Mouse (Mus musculus) heart, adult 2 months (tissue): ENCODE measurements at regions not wholly inside any gene's neighbourhood (a gene's known extent, or its start where the extent isn't known, plus 50 kb on each side); places are given as distances from the start of the nearest gene placed in this dataset.

Experiments
- DNase-seq, 2 experiments: peaks; one replicate each; pipeline ENCODE4 v3.0.0; 2021
- H3K27ac ChIP-seq: fragments of 200-600 bp; 2 replicates; pipeline ENCODE4 v1.8.1; 2022
- H3K27me3 ChIP-seq: fragments of 200-500 bp; 2 replicates; pipeline ENCODE4 v1.6.1; 2012; ENCODE audit warnings: mild to moderate bottlenecking, low read length, inconsistent platforms, mixed read lengths; ENCODE audit not compliant: control insufficient read depth, insufficient read depth
- H3K36me3 ChIP-seq: fragments of 200-500 bp; 2 replicates; pipeline ENCODE4 v1.6.1; 2012; ENCODE audit warnings: low read length, inconsistent platforms; ENCODE audit not compliant: control insufficient read depth, insufficient read depth
- H3K4me1 ChIP-seq: fragments of 200-500 bp; 2 replicates; pipeline ENCODE4 v1.6.1; 2011; ENCODE audit warnings: low read length; ENCODE audit not compliant: control insufficient read depth, insufficient read depth
- H3K4me3 ChIP-seq: fragments of 200-600 bp; 2 replicates; pipeline ENCODE4 v1.8.1; 2022
- H3K79me2 ChIP-seq: fragments of 200-500 bp; replicated peaks from 2 replicates; pipeline ENCODE4 v1.6.1; 2012; ENCODE audit warnings: mild to moderate bottlenecking, inconsistent platforms, low read length, moderate library complexity, mixed read lengths; ENCODE audit not compliant: control insufficient read depth, insufficient read depth
- H3K9ac ChIP-seq: fragments of 200-500 bp; 2 replicates; pipeline ENCODE4 v1.6.1; 2012; ENCODE audit warnings: low read depth, mild to moderate bottlenecking, control low read depth, inconsistent platforms, low read length, mixed read lengths
- CTCF ChIP-seq: fragments of 200-600 bp; IDR thresholded peaks from 2 replicates; pipeline ENCODE4 v1.8.1; 2022; ENCODE audit warnings: antibody characterized with exemption, mild to moderate bottlenecking, moderate library complexity
- EP300 ChIP-seq: fragments of 200-500 bp; IDR thresholded peaks from 2 replicates; pipeline ENCODE4 v1.6.1; 2011; ENCODE audit warnings: low read depth, low read length, control low read depth; ENCODE audit not compliant: insufficient read depth
- POLR2A ChIP-seq: fragments of 200-500 bp; IDR thresholded peaks from 2 replicates; pipeline ENCODE4 v1.6.1; 2011; ENCODE audit warnings: mild to moderate bottlenecking, low read depth, low read length, control low read depth; ENCODE audit not compliant: insufficient read depth
- WGBS: fragments of 180-500 bp; shearing (Covaris S2); methylation state at CpG from one replicate; pipeline ENCODE4 v1.1.7; 2018; 5-methylcytosine and 5-hydroxymethylcytosine counted together
- intact Hi-C: fragments of 180-260 bp; cut with DNase I; formaldehyde crosslinking; loops from one replicate; pipeline ENCODE4 v1.15.1; 2025

GRCm38 (mm10) chr13:107578968-107579367 lies 465.3 kb upstream of the Smim15 start:
- H3K27me3 ChIP-seq: no peaks in the 10 kb centered on the region
- no peak overlapping the region for H3K9ac ChIP-seq
- TF ChIP-seq EP300 (no peak), POLR2A (no peak), CTCF (no peak)
- H3K4me1 ChIP-seq: no peaks in the 10 kb centered on the region
- 93% methylated on average over 6 of the region's 6 CpGs for WGBS
- H3K27ac ChIP-seq: no peak overlapping the region
- no peak overlapping the region for H3K4me3 ChIP-seq
- DNase-seq: no peak
- H3K36me3 ChIP-seq: no peaks in the 10 kb centered on the region
- H3K79me2 ChIP-seq: no peaks in the 10 kb centered on the region
- intact Hi-C loops: no loop called here

- intact Hi-C loops: no loop called here
Measured at GRCm38 (mm10) chr13:107577809-107578208, 466.4 kb upstream of the Smim15 start.

GRCm38 (mm10) chr13:107577272-107577671 lies 467.0 kb upstream of the Smim15 start:
- no peak overlapping the region for H3K4me3 ChIP-seq
- WGBS: 38% methylated on average over 4 of the region's 4 CpGs
- H3K27me3 ChIP-seq: no peaks in the 10 kb centered on the region
- H3K27ac ChIP-seq: no peak overlapping the region
- no peaks in the 10 kb centered on the region for H3K36me3 ChIP-seq
- intact Hi-C loops: no loop called here
- H3K9ac ChIP-seq: no peak overlapping the region
- no peaks in the 10 kb centered on the region for H3K79me2 ChIP-seq
- no peaks in the 10 kb centered on the region for H3K4me1 ChIP-seq
- no peak for DNase-seq
- TF ChIP-seq CTCF (no peak), POLR2A (no peak), EP300 (no peak)

More at GRCm38 (mm10) chr13:107577809-107578208, 466.4 kb upstream of the Smim15 start:
- no peaks in the 10 kb centered on the region for H3K4me1 ChIP-seq
- no peak overlapping the region for H3K9ac ChIP-seq
- H3K27me3 ChIP-seq: no peaks in the 10 kb centered on the region
- no peaks in the 10 kb centered on the region for H3K36me3 ChIP-seq
- TF ChIP-seq EP300: no peak
- TF ChIP-seq CTCF: no peak
- no peak for TF ChIP-seq POLR2A
- DNase-seq: no peak
- WGBS: 63% methylated on average over 8 of the region's 8 CpGs
- H3K79me2 ChIP-seq: no peaks in the 10 kb centered on the region
- H3K27ac ChIP-seq: no peak overlapping the region
- no peak overlapping the region for H3K4me3 ChIP-seq

GRCm38 (mm10) chr13:107576701-107577100 lies 467.5 kb upstream of the Smim15 start:
- Histone ChIP-seq H3K4me1 (no peaks in the 10 kb centered on the region), H3K36me3 (no peaks in the 10 kb centered on the region), H3K9ac (no peak overlapping the region), H3K27me3 (no peaks in the 10 kb centered on the region), H3K79me2 (no peaks in the 10 kb centered on the region), H3K4me3 (no peak overlapping the region), H3K27ac (no peak overlapping the region)
- no peak for DNase-seq
- TF ChIP-seq CTCF: no peak
- no peak for TF ChIP-seq POLR2A
- no peak for TF ChIP-seq EP300
- intact Hi-C loops: no loop called here
- WGBS: 79% methylated on average over 5 of the region's 5 CpGs

GRCm38 (mm10) chr13:107575025-107575424 lies 469.2 kb upstream of the Smim15 start:
- no peak for DNase-seq
- Histone ChIP-seq H3K27me3 (no peaks in the 10 kb centered on the region), H3K4me1 (no peaks in the 10 kb centered on the region), H3K36me3 (no peaks in the 10 kb centered on the region), H3K27ac (no peak overlapping the region), H3K4me3 (no peak overlapping the region), H3K9ac (no peak overlapping the region), H3K79me2 (no peaks in the 10 kb centered on the region)
- TF ChIP-seq POLR2A (no peak), CTCF (no peak), EP300 (no peak)
- WGBS: 76% methylated on average over 3 of the region's 3 CpGs
- intact Hi-C loops: no loop called here

- Histone ChIP-seq H3K4me1 (peaks cover 1% of the 10 kb centered on the region; the same call in 1 of the 2 replicates), H3K9ac (no peak overlapping the region), H3K27me3 (no peaks in the 10 kb centered on the region), H3K36me3 (no peaks in the 10 kb centered on the region), H3K27ac (no peak overlapping the region), H3K79me2 (no peaks in the 10 kb centered on the region), H3K4me3 (no peak overlapping the region)
- 74% methylated on average over 9 of the region's 9 CpGs for whole genome bisulfite sequencing
- intact Hi-C loops: no loop called here
- no peak for TF ChIP-seq EP300
- no peak for TF ChIP-seq POLR2A
- no peak for TF ChIP-seq CTCF
- DNase-seq: no peak
Measured at GRCm38 (mm10) chr13:107573499-107574355, 470.5 kb upstream of the Smim15 start.
